Mouse (Mus musculus): Measurements from ENCODE around the gene Arfgef3. TPM values are rescaled to one million over a fixed set of nuclear protein-coding genes. Genes with fewer than 3 reads are reported as not detected.

Arfgef3 gene
- polyA plus RNA-seq (2012; rRNA removed): 25.6 and 27.7 TPM in 2 replicates

DNA sequence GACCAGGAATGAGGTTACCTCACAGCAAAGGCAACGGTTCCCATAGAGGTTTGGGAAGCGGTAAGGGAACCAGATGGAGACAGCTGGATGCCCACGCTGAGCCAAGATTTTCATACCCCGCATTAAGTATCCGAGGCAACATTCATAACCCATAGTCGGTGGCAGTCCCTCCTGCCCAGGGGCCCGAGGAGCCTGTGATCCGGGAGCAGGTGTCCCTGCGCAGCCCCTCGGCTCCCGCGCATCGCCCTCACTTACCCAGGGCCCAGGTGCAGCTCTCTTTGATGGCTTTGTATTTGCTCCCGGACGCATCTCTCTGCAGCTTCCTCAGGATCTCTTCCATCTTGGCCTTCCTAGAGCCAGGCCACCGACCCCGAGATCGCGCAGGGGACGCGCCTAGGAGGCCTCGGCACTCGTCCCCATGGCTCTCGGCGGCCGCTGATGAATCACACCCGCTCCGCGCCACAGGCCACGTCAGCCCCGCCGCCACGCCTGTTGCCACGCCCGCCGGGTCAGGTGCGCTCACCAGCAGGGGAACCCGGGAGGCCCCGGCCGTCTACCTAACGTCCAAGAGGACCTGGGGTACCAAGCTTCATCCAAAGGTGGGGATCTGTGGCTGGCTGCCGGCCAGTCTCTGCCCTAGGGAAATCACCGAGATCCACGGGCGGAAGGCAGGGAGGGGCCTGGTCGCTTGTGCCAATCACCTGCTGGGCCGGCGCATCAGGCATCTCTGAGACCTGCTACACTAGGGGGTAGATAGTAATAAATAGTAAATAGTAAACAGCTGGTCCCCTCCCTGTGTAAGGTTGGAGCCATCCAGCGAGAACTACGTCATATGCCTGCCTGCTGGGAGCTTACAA is at the start of gene Arfgef3:
TSS of gene Arfgef3 (minus strand) at position 664 of the 857 bp plus-strand sequence.
- peaks cover 1% of the 10 kb centered on the region; the same call in 1 of the 2 replicates for H3K4me1 ChIP-seq (ENCODE audit: control insufficient read depth, insufficient read depth, low read length)
- H3K4me3 ChIP-seq (ENCODE audit: insufficient read depth, low read length): peak within 1 kb of the TSS; percentile 90
- TF ChIP-seq POLR2A (IDR thresholded peaks at IDR 0.05; ENCODE audit: extremely low read depth, insufficient read depth, low read length): peak; percentile 53; the same call in 1 of the 2 replicates
- no peak for TF ChIP-seq CTCF (IDR thresholded peaks at IDR 0.05; ENCODE audit: extremely low read depth, insufficient read depth, low read length)
- H3K27ac ChIP-seq (ENCODE audit: insufficient read depth, low read length): peak within 1 kb of the TSS; percentile 82

DNA sequence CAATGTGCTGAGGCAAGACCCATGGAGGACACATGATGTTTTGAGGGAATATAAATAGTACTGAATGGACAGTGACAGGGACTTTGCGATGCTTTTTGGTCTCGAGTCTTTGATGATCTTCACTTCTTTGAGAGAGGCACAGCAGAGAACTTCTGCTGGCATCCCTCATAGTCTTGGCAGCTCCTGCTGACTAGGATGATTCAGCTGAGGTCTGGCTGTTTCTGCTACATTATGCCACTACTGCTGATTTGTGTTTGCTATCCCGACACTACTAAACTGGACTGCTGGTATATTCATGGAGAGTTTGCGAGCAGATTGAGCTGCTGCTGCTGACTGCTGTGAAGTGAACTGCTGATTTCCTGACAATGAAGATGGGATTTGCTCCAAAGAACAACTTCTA is 46.3 kb upstream of the Arfgef3 start:
- TF ChIP-seq CTCF (IDR thresholded peaks at IDR 0.05; ENCODE audit: extremely low read depth, insufficient read depth, low read length) (no peak), POLR2A (IDR thresholded peaks at IDR 0.05; ENCODE audit: extremely low read depth, insufficient read depth, low read length) (no peak)
- Histone ChIP-seq H3K27ac (ENCODE audit: insufficient read depth, low read length) (no peak overlapping the region), H3K4me3 (ENCODE audit: insufficient read depth, low read length) (no peak overlapping the region), H3K4me1 (ENCODE audit: control insufficient read depth, insufficient read depth, low read length) (no peaks in the 10 kb centered on the region)

DNA sequence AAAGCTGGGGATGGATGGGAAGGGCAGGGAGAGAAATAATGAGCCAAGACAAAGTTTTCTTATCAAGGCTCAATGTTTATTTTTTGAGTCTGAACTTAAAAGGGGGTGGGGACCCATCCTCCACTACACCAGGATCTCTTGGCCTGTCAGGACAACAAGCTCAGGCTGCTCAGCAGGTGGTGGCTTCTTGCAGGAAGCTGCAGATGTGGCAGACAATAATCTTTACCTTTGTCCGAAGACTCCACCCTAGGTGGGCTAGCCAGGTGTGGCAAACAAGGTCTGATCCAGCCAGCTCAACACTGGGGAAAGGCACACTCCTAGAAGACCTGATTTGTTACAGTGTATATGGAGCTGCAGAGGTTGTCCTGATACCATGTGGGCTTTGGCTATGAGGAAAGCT is 44.9 kb upstream of the Arfgef3 start:
- H3K27ac ChIP-seq (ENCODE audit: insufficient read depth, low read length): no peak overlapping the region
- H3K4me3 ChIP-seq (ENCODE audit: insufficient read depth, low read length): no peak overlapping the region
- TF ChIP-seq POLR2A (IDR thresholded peaks at IDR 0.05; ENCODE audit: extremely low read depth, insufficient read depth, low read length): no peak
- no peak for TF ChIP-seq CTCF (IDR thresholded peaks at IDR 0.05; ENCODE audit: extremely low read depth, insufficient read depth, low read length)
- H3K4me1 ChIP-seq (ENCODE audit: control insufficient read depth, insufficient read depth, low read length): no peaks in the 10 kb centered on the region

DNA sequence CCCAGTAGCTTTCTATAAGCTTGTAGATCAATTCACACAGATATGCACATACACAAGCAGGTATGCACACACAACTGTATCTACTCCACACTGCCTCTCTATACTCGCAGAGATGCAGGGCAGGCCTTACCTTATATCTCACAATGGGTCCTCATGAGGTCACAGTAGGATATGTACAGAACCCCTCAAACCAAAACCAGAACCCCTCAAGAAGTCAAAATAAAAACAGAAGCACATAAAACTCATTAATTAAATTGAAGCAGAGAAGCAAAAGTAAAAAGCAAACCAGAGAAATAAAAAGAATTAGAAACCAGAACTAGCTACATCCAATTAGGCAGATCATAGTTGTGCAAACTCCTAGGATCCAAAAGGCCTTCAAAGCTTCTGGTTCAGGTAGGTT is 42.9 kb upstream of the Arfgef3 start, which contains the start of gene Gm4922:
TSS of gene Gm4922 (minus strand) at position 101 of the 400 bp plus-strand sequence.
- Histone ChIP-seq H3K27ac (ENCODE audit: insufficient read depth, low read length) (no peak within 1 kb of the TSS), H3K4me3 (ENCODE audit: insufficient read depth, low read length) (no peak within 1 kb of the TSS), H3K4me1 (ENCODE audit: control insufficient read depth, insufficient read depth, low read length) (no peaks in the 10 kb centered on the region)
- TF ChIP-seq CTCF (IDR thresholded peaks at IDR 0.05; ENCODE audit: extremely low read depth, insufficient read depth, low read length) (no peak), POLR2A (IDR thresholded peaks at IDR 0.05; ENCODE audit: extremely low read depth, insufficient read depth, low read length) (no peak)

DNA sequence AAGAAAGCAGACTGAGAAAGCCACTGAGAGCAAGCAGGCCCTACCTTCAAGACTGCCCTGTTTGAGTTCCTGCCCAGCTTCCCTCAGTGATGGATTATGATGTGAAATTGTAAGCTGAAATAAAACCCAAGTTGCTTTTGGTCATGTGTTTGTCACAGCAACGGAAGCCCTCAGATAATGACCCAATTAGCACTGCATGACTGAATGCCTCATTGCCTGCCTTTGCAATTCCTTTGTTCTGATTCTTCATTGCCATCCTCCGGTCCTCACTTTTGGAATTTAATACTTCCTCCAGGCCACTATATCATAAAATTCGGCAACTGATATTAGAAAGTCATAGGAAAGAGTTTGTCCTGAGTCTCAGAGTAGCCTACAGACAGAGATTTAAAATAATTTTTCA is 33.8 kb upstream of the Arfgef3 start:
- H3K4me1 ChIP-seq (ENCODE audit: control insufficient read depth, insufficient read depth, low read length): no peaks in the 10 kb centered on the region; the same call in 1 of the 2 replicates
- no peak overlapping the region for H3K27ac ChIP-seq (ENCODE audit: insufficient read depth, low read length)
- no peak overlapping the region for H3K4me3 ChIP-seq (ENCODE audit: insufficient read depth, low read length)
- no peak for TF ChIP-seq CTCF (IDR thresholded peaks at IDR 0.05; ENCODE audit: extremely low read depth, insufficient read depth, low read length)
- no peak for TF ChIP-seq POLR2A (IDR thresholded peaks at IDR 0.05; ENCODE audit: extremely low read depth, insufficient read depth, low read length)

DNA sequence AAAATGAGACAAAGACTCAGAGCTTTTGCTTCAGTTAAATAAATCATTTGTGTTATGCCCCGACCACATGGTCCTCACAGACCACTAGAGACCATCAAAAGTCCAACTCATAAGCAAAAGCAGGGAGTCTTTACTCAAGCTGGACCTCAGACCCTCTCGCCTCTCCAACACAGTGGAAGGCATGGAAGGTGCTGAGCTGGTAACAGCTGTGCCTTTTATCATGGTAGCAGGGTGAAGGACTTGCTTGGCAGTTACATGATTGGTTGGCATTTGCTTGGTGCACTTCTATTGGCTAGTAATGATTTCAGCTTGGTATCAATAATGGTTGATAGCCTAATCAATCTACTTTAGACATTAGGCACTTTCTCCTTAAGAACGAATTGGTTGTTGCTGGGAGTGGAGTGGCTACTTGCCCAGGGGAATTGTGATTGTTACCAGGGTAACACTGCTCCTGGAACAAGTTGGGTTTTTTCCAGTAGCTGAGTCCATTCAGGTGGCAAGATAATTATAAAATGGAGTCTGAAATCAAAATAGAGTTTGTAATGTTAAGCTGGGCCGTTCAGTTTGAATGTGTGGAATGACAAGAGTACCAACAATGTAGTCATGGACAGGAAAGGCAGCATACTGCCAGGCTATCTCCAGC is 28.9 kb upstream of the Arfgef3 start:
- Histone ChIP-seq H3K27ac (ENCODE audit: insufficient read depth, low read length) (no peak overlapping the region), H3K4me1 (ENCODE audit: control insufficient read depth, insufficient read depth, low read length) (no peaks in the 10 kb centered on the region; the same call in 1 of the 2 replicates), H3K4me3 (ENCODE audit: insufficient read depth, low read length) (no peak overlapping the region)
- TF ChIP-seq POLR2A (IDR thresholded peaks at IDR 0.05; ENCODE audit: extremely low read depth, insufficient read depth, low read length) (no peak), CTCF (IDR thresholded peaks at IDR 0.05; ENCODE audit: extremely low read depth, insufficient read depth, low read length) (no peak)

DNA sequence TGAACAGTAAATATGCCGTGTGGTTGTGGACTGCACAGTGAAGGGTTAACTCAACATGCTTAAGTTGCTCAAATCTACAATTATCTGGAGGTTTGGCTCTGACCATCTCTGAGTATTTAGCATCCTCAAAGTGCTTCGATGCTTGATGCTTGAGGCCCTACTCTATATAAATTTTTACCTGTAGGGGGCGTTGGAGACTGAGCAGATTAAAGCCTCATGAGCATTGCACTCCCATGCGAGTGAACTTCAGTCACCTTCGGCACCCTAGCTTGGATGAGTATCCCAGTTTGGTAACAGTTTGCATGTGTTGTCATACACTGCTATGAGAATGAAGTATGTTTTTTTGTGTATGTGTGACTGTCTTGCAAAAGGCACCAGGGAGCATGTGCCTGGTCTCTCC is 26.2 kb upstream of the Arfgef3 start:
- no peak for TF ChIP-seq CTCF (IDR thresholded peaks at IDR 0.05; ENCODE audit: extremely low read depth, insufficient read depth, low read length)
- no peak for TF ChIP-seq POLR2A (IDR thresholded peaks at IDR 0.05; ENCODE audit: extremely low read depth, insufficient read depth, low read length)
- H3K27ac ChIP-seq (ENCODE audit: insufficient read depth, low read length): no peak overlapping the region
- H3K4me1 ChIP-seq (ENCODE audit: control insufficient read depth, insufficient read depth, low read length): no peaks in the 10 kb centered on the region; the same call in 1 of the 2 replicates
- no peak overlapping the region for H3K4me3 ChIP-seq (ENCODE audit: insufficient read depth, low read length)

DNA sequence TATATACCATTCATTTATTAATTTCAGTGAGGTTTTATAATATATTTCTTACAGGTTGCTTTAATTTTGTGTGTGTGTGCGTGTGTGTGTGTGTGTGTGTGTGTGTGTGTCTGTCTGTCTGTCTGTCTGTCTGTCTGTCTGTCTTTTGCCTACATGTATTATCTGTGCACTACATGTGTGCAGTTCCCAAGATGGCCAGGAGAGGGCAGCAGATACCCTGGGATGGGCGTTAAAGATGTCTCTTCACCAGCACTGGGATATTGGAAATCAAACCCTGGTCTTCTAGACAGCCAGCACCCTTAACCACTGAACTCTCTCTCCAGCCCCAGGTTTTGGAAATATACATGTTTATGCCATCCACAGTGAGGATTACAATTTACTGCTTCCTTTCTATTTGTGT is 16.5 kb upstream of the Arfgef3 start:
- Histone ChIP-seq H3K4me3 (ENCODE audit: insufficient read depth, low read length) (no peak overlapping the region), H3K27ac (ENCODE audit: insufficient read depth, low read length) (no peak overlapping the region), H3K4me1 (ENCODE audit: control insufficient read depth, insufficient read depth, low read length) (no peaks in the 10 kb centered on the region)
- no peak for TF ChIP-seq POLR2A (IDR thresholded peaks at IDR 0.05; ENCODE audit: extremely low read depth, insufficient read depth, low read length)
- TF ChIP-seq CTCF (IDR thresholded peaks at IDR 0.05; ENCODE audit: extremely low read depth, insufficient read depth, low read length): peak; percentile 53

DNA sequence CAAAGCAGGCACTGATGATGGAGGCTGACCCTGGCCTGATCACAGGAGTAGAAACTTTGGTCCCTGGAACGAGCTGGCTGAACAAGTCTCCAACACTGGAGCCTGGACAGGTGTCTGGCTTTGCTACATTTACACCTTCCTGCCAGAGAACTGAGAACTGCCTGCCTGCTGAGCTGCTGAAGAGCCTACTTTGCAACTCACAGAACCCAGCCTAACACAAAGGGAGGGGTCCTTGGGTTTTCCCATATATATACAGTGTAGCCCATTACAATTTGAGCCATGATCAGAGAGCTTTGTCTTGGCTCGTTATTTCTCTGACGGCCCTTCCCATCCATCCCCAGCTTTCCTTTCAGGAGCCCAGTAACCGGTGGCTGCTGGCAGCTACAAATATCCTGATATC is 6.3 kb upstream of the Arfgef3 start:
- no peak overlapping the region for H3K27ac ChIP-seq (ENCODE audit: insufficient read depth, low read length)
- H3K4me3 ChIP-seq (ENCODE audit: insufficient read depth, low read length): no peak overlapping the region
- H3K4me1 ChIP-seq (ENCODE audit: control insufficient read depth, insufficient read depth, low read length): no peaks in the 10 kb centered on the region
- TF ChIP-seq CTCF (IDR thresholded peaks at IDR 0.05; ENCODE audit: extremely low read depth, insufficient read depth, low read length) (no peak), POLR2A (IDR thresholded peaks at IDR 0.05; ENCODE audit: extremely low read depth, insufficient read depth, low read length) (no peak)
